Mouse (Mus musculus) testis, postnatal 10 days (tissue): Measurements from ENCODE around the gene Aurka.

Experiments used
- DNase-seq: peaks from one replicate; pipeline ENCODE4 v3.0.0; 2021; ENCODE audit warnings: low spot score

The Aurka gene

GRCm38 (mm10) chr2:172370411-172371223, at the start of gene Aurka, which contains the start of gene Cstf1:
Gene Aurka (minus strand): TSS chr2:172370535.
Gene Cstf1 (plus strand): TSS chr2:172370681.
- DNase-seq = peak; percentile 94

- DNase-seq = no peak
Measured at GRCm38 (mm10) chr2:172418208-172418607, 47.9 kb upstream of the Aurka start.

GRCm38 (mm10) chr2:172416876-172417275, 46.5 kb upstream of the Aurka start:
- DNase-seq = no peak

GRCm38 (mm10) chr2:172416218-172416617, 45.9 kb upstream of the Aurka start:
- no peak for DNase-seq

GRCm38 (mm10) chr2:172413894-172414293, 43.6 kb upstream of the Aurka start:
- DNase-seq = no peak

- DNase-seq = no peak
Measured at GRCm38 (mm10) chr2:172413273-172413672, 42.9 kb upstream of the Aurka start.

GRCm38 (mm10) chr2:172412454-172412853, 42.1 kb upstream of the Aurka start:
- DNase-seq = no peak

- DNase-seq = no peak
Measured at GRCm38 (mm10) chr2:172411091-172411490, 40.8 kb upstream of the Aurka start.

GRCm38 (mm10) chr2:172410686-172411085, 40.4 kb upstream of the Aurka start:
- no peak for DNase-seq

- no peak for DNase-seq
Measured at GRCm38 (mm10) chr2:172407499-172407898, 37.2 kb upstream of the Aurka start.

GRCm38 (mm10) chr2:172406173-172406572, 35.8 kb upstream of the Aurka start:
- DNase-seq = no peak

GRCm38 (mm10) chr2:172405011-172405410, 34.7 kb upstream of the Aurka start:
- no peak for DNase-seq

GRCm38 (mm10) chr2:172404239-172404638, 33.9 kb upstream of the Aurka start:
- DNase-seq = no peak

- DNase-seq = no peak
Measured at GRCm38 (mm10) chr2:172401116-172401825, 30.9 kb upstream of the Aurka start.

- no peak for DNase-seq
Measured at GRCm38 (mm10) chr2:172399901-172400300, 29.6 kb upstream of the Aurka start.

- no peak for DNase-seq
Measured at GRCm38 (mm10) chr2:172395961-172396360, 25.6 kb upstream of the Aurka start.

GRCm38 (mm10) chr2:172394671-172395070, 24.3 kb upstream of the Aurka start:
- DNase-seq = no peak

GRCm38 (mm10) chr2:172394052-172394392, 23.7 kb upstream of the Aurka start:
- no peak for DNase-seq

GRCm38 (mm10) chr2:172393391-172394051, 23.2 kb upstream of the Aurka start, which contains the start of gene Cass4:
Gene Cass4 (plus strand): TSS chr2:172393794.
- no peak for DNase-seq

- DNase-seq = no peak
Measured at GRCm38 (mm10) chr2:172392041-172392521, 21.7 kb upstream of the Aurka start.

GRCm38 (mm10) chr2:172390341-172390740, 20.0 kb upstream of the Aurka start:
- no peak for DNase-seq

GRCm38 (mm10) chr2:172384715-172385114, 14.4 kb upstream of the Aurka start:
- DNase-seq = no peak

- no peak for DNase-seq
Measured at GRCm38 (mm10) chr2:172381898-172382297, 11.6 kb upstream of the Aurka start.
